Mouse (Mus musculus) bone marrow, adult 2 months (tissue): ENCODE data around the gene Usp54.

Experiments used
- CTCF ChIP-seq: fragments of 200-500 bp; IDR thresholded peaks from 2 replicates; pipeline ENCODE4 v1.5.1; 2011; ENCODE audit warnings: low read length, control low read depth; ENCODE audit not compliant: control insufficient read depth, insufficient read depth
- POLR2A ChIP-seq: fragments of 200-500 bp; IDR thresholded peaks from 2 replicates; pipeline ENCODE4 v1.6.1; 2011; ENCODE audit warnings: low read depth, mild to moderate bottlenecking, control low read depth, low read length, borderline replicate concordance; ENCODE audit not compliant: control insufficient read depth

- no peak for TF ChIP-seq CTCF
- TF ChIP-seq POLR2A = no peak
These were observed 25.8 kb downstream of the Usp54 start for GRCm38 (mm10) chr14:20615075-20615474.
